Mouse (Mus musculus) ES-E14 (cell line): ENCODE measurements at regions not wholly inside any gene's neighbourhood (a gene's known extent, or its start where the extent isn't known, plus 50 kb on each side); places are given as distances from the start of the nearest gene placed in this dataset.

Experiments used
- CHD2 ChIP-seq: IDR thresholded peaks from 2 replicates; pipeline ENCODE4 v1.6.1; 2014; ENCODE audit warnings: mild to moderate bottlenecking, low read depth, low read length, inconsistent platforms
- HCFC1 ChIP-seq: IDR thresholded peaks from 2 replicates; pipeline ENCODE4 v1.6.1; 2012; ENCODE audit warnings: low read length, inconsistent platforms, borderline replicate concordance; ENCODE audit not compliant: insufficient read depth
- ZC3H11A ChIP-seq: IDR thresholded peaks from 2 replicates; pipeline ENCODE4 v1.6.1; 2012; ENCODE audit warnings: low read depth, mild to moderate bottlenecking, inconsistent platforms, low read length, borderline replicate concordance

- TF ChIP-seq ZC3H11A (no peak), CHD2 (no peak), HCFC1 (no peak)
Measured at GRCm38 (mm10) chr4:45740319-45740718, 58.5 kb upstream of the Aldh1b1 start.
